Mouse (Mus musculus): ENCODE measurements around the gene Myct1.

Myct1 gene

DNA sequence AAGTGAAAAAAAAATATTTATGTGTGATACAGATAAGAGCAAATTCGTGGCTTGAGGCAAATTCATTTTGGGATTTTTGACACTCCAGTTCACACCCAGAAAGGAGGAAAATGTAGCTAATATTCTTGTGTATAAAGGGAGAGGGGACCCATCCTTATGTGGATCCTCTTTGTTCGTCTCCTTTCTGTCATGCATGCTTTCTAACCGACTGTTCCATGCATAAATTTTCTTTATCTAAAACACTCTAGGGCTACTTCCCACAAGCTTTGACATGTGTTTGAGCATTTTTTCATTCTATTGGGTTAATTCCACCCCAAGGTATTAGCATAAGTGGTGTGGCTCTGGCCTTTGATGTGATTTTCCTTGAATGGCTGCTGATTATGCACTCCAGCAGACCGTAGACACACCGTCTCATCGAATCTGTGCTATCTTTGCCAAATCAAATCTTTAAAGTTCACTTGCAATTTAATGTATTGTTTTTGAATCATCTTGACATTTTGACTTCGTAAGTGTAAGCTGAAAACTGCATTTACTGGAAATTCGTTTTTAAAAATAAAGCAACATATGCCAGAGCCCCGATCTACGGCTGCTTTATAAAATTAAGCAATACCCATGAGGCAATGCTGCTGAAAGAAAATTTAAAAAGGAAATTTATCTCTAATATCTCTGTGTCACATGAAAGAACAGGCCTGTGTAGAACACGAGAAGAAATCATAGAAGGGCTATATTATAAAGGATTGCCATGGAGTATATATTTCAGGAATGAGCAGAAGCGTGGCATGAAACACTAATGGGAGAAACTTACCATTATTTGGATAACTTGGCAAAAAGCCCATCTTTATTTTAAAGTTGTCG is 21.8 kb downstream of the Myct1 start:
- no peak for DNase-seq (ENCODE audit: extremely low read depth, low read depth, low spot score)

DNA sequence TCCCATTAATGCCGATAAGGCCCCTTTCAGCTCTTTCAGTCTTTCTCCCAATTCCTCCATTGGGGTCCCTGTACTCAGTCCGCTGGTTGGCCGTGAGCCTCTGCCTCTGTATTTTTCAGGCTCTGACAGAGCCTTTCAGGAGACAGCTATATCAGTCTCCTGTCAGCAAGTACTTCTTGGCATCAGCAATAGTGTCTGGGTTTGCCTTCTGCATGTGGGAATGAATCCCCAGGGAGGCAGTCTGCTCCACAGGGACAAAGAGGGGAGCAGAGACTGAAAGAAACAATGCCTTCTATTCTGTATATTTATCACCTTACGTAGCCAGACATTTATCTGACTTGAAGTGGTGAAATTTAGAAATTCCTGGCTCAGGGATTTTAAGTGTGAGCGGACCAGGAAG is 32.7 kb downstream of the Myct1 start:
- no peak for DNase-seq (ENCODE audit: extremely low read depth, low read depth, low spot score)

GRCm38 (mm10) chr10:5633672-5634200 is 40.2 kb downstream of the Myct1 start:
- no peak for DNase-seq (ENCODE audit: extremely low read depth, low read depth, low spot score)

DNA sequence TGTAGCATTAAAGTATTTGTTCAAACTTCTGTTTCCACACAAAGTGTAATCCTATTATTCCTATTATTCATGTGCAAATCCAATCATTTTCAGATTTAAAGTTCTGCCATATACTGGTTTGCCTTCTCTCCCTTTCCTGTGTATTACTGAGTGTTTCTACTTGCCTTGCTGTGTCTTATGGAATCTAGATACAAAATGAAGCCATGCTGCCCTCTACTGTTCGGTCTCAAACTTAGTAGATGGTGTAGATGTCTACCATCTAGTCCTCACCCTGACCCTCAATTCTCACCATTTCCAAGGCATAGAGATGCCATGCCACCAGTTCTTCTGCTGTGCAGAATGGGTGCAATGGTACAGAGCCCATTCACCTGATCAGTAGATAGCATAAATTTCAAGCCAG is 40.8 kb downstream of the Myct1 start:
- DNase-seq (ENCODE audit: extremely low read depth, low read depth, low spot score), result no peak

DNA sequence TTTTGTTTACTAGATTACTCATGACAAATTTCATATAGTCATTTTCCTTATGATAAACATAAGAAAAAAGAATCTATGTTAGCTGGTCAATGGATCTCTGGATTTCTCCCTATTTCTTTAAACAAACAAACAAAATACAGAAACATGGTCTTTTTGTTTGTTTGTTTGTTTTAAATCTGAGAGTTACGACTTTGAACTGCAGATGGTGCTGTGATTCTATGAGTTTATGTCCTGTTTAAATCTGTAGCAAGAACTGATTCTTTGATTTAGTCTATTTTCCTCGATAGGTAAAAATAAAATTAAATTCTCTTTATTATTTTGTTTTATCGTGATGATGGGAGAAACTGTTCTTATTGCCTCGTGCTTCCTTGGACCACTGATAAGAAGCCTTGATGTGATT is 43.7 kb downstream of the Myct1 start:
- no peak for DNase-seq (ENCODE audit: extremely low read depth, low read depth, low spot score)

DNA sequence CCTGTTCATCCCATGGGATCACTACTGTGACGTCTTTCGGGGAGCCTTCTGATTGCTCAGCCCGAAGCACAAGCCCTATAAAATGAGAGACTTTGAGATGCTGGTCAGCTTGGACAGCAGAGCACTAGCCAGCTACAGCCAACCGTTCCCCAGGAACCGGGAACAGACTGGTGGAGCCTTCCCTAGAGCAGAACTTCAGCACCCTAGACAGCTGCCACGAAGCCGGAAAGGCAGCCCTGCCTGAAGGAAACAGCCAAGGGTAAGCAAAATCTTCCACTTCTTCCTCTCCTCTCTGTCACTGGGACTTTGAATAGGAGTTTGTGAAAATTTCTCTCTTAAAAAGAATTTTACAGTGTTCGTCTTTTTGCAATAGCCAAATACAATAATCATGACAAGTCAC is 45.5 kb downstream of the Myct1 start, which contains the start of gene Vip:
Gene Vip (plus strand): TSS at position 107 of the 400 bp plus-strand sequence.
- no peak for DNase-seq (ENCODE audit: extremely low read depth, low read depth, low spot score)

Data from fat pad, adult 2 months (tissue).